Mouse (Mus musculus) spleen, adult 2 months (tissue): ENCODE measurements around the gene Hist1h2bm. TPM values are rescaled to one million over a fixed set of nuclear protein-coding genes. Genes with fewer than 3 reads are reported as not detected.
A peak's percentile ranks its signal among the peaks of the same experiment; 100 is the strongest.
"Not testable (repeated sequence)": the region's sequence is repeated elsewhere in the genome, so short reads cannot be mapped to it uniquely, and the experiment has no call there.

Source experiments
- DNase-seq, 2 experiments: peaks; one replicate each; pipeline versions ENCODE4 v3.0.0 to v3.0.0-alpha.2; 2012 to 2021; ENCODE audit warnings: low spot score in 2 of 2, low read depth in 1 of 2
- H3K27ac ChIP-seq: fragments of 200-500 bp; 2 replicates; pipeline ENCODE4 v1.5.1; 2012; ENCODE audit warnings: low read length, inconsistent platforms; ENCODE audit not compliant: insufficient read depth
- H3K27me3 ChIP-seq: fragments of 200-500 bp; 2 replicates; pipeline ENCODE4 v1.6.1; 2012; ENCODE audit warnings: mild to moderate bottlenecking, moderate library complexity, low read length, inconsistent platforms; ENCODE audit not compliant: control insufficient read depth, insufficient read depth
- H3K36me3 ChIP-seq: fragments of 200-500 bp; 2 replicates; pipeline ENCODE4 v1.6.1; 2012; ENCODE audit warnings: mild to moderate bottlenecking, low read length, inconsistent platforms; ENCODE audit not compliant: control insufficient read depth, insufficient read depth
- H3K4me1 ChIP-seq: fragments of 200-500 bp; 2 replicates; pipeline ENCODE4 v1.6.1; 2011; ENCODE audit warnings: inconsistent platforms; ENCODE audit not compliant: control insufficient read depth, insufficient read depth, insufficient read length
- H3K4me3 ChIP-seq: fragments of 200-500 bp; 2 replicates; pipeline ENCODE4 v1.5.1; 2011; ENCODE audit warnings: mild to moderate bottlenecking, inconsistent platforms; ENCODE audit not compliant: insufficient read depth, insufficient read length; ENCODE audit errors: extremely low read depth
- CTCF ChIP-seq: fragments of 200-500 bp; IDR thresholded peaks from 2 replicates; pipeline ENCODE4 v1.5.1; 2011; ENCODE audit warnings: mild to moderate bottlenecking, inconsistent platforms; ENCODE audit not compliant: insufficient read depth, insufficient read length, insufficient replicate concordance; ENCODE audit errors: extremely low read depth
- POLR2A ChIP-seq: fragments of 200-500 bp; IDR thresholded peaks from 2 replicates; pipeline ENCODE4 v1.6.1; 2011; ENCODE audit warnings: low read depth, low read length, inconsistent platforms
- WGBS: fragments of 180-500 bp; shearing (Covaris S2); methylation state at CpG from one replicate; pipeline ENCODE4 v1.1.7; 2018; 5-methylcytosine and 5-hydroxymethylcytosine counted together
- polyA plus RNA-seq: library from polyadenylated mRNA; depleted of rRNA; stranded (reverse); fragments of >200 nt; gene quantifications from 2 replicates; pipeline ENCODE4 v1.2.3, GENCODE M21; 2012

The Hist1h2bm gene
- polyA plus RNA-seq, 1 experiment: 12.9 TPM

DNA sequence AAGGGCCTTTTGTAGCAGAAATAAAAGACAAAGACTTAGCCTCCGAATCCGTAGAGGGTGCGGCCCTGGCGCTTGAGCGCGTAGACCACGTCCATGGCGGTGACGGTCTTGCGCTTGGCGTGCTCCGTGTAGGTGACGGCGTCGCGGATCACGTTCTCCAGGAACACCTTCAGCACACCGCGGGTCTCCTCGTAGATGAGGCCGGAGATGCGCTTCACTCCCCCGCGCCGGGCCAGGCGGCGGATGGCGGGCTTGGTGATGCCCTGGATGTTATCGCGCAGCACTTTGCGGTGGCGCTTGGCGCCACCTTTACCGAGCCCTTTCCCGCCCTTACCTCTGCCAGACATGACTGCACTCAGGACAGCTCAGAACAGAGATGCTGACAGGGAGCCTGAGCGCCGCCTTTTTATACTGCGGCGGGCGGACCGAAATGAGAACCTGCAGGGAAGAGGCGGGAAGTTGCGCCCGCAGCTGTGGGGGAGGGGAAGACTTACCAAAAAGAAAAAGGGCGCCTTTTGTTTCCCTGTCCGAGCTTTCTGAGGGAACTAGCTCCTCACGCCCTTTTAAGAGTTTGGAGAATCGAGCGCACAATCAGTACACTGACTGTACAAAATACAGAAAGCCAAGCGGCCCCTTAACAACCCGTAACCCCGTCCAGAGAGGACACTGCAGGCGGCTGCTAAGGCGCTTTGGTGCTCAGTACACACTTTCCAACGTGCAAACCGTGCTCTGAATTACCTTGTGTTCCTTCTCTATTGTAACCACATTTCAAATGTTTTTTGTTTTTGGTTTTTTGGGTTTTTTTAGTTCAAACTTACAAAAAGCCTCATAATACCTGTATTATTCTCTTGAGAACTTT lies 28.5 kb downstream of the Hist1h2bm start, which contains the start of gene Hist1h4k:
Gene Hist1h4k (minus strand): TSS at position 347 of the 859 bp plus-strand sequence.
- H3K4me1 ChIP-seq, H3K36me3 ChIP-seq, H3K27me3 ChIP-seq: not testable (repeated sequence)
- Histone ChIP-seq H3K27ac (peak within 1 kb of the TSS; percentile 57), H3K4me3 (peak within 1 kb of the TSS; percentile 60)
- peak in 1 of 2 experiments; percentile 86 for DNase-seq
- WGBS: under 1% methylated on average over 54 of the region's 56 CpGs
- TF ChIP-seq POLR2A: peak; percentile 52

GRCm38 (mm10) chr13:21751417-21751816 lies 29.6 kb downstream of the Hist1h2bm start:
- no peak overlapping the region for H3K27ac ChIP-seq
- TF ChIP-seq CTCF (no peak), POLR2A (no peak)
- no peak for DNase-seq
- peaks cover 9% of the 10 kb centered on the region for H3K4me1 ChIP-seq
- H3K4me3 ChIP-seq: no peak overlapping the region; the same call in 1 of the 2 replicates
- H3K36me3 ChIP-seq: no peaks in the 10 kb centered on the region
- H3K27me3 ChIP-seq: no peaks in the 10 kb centered on the region

- no peak for DNase-seq
- Histone ChIP-seq H3K36me3 (no peaks in the 10 kb centered on the region), H3K4me1 (peaks cover 9% of the 10 kb centered on the region), H3K27ac (no peak overlapping the region; the same call in 1 of the 2 replicates), H3K4me3 (no peak overlapping the region), H3K27me3 (no peaks in the 10 kb centered on the region)
- TF ChIP-seq CTCF (no peak), POLR2A (no peak)
- 82% methylated on average over 3 of the region's 3 CpGs for WGBS
Observed at GRCm38 (mm10) chr13:21751827-21752226, 30.0 kb downstream of the Hist1h2bm start.

DNA sequence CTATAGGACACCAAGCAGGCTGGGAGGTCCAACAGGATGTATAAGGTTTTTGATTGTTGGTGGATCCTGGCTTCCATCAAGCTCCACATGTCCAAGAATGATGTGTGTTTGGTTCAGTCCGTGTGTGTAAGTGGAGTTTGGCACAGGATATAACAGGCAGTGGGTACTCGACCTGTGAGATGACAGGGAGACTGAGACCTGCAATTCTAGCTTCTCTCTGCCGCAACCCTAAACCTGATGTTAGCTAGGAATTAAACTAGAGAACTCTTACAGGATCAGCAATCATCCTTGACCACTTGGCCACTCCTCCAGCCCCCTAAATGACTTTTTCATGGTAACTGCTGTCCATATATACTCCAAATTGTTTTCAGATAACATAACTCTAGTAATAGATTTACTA lies 30.5 kb downstream of the Hist1h2bm start:
- 0 out of 2 replicates have a peak overlapping the region, but pooled peaks have one; percentile 10 for H3K27ac ChIP-seq
- no peak for DNase-seq
- peaks cover 9% of the 10 kb centered on the region for H3K4me1 ChIP-seq
- no peaks in the 10 kb centered on the region for H3K27me3 ChIP-seq
- WGBS: 63% methylated on average over 3 of the region's 3 CpGs
- H3K36me3 ChIP-seq: no peaks in the 10 kb centered on the region
- no peak overlapping the region for H3K4me3 ChIP-seq
- TF ChIP-seq CTCF (no peak), POLR2A (no peak)

GRCm38 (mm10) chr13:21753051-21753523 lies 31.2 kb downstream of the Hist1h2bm start:
- Histone ChIP-seq H3K27me3 (no peaks in the 10 kb centered on the region), H3K4me3 (peak overlapping the region; percentile 54; the same call in 1 of the 2 replicates), H3K36me3 (no peaks in the 10 kb centered on the region), H3K27ac (peak overlapping the region; percentile 92), H3K4me1 (peaks cover 9% of the 10 kb centered on the region)
- DNase-seq: no peak
- WGBS: 4% methylated on average over 10 of the region's 10 CpGs
- no peak for TF ChIP-seq POLR2A
- TF ChIP-seq CTCF: no peak

GRCm38 (mm10) chr13:21753524-21754285 lies 31.9 kb downstream of the Hist1h2bm start, which contains the start of the genes Hist1h2ak and Hist1h2bn:
TSS of gene Hist1h2ak (minus strand) at chr13:21753827.
TSS of gene Hist1h2bn (plus strand) at chr13:21754123.
- TF ChIP-seq POLR2A: peak; percentile 50; the same call in 1 of the 2 replicates
- H3K27ac ChIP-seq: peak within 1 kb of the TSS; percentile 92
- H3K36me3 ChIP-seq, H3K4me1 ChIP-seq, H3K27me3 ChIP-seq: not testable (repeated sequence)
- H3K4me3 ChIP-seq: peak within 1 kb of the TSS; percentile 59
- peak; percentile 60 to 90 for DNase-seq
- under 1% methylated on average over 48 of the region's 50 CpGs for WGBS

- peak overlapping the region; percentile 91 for H3K27ac ChIP-seq
- peak overlapping the region; percentile 40 for H3K4me3 ChIP-seq
- whole genome bisulfite sequencing: under 1% methylated on average over 20 of the region's 26 CpGs
- not testable (repeated sequence) for H3K4me1 ChIP-seq, H3K27me3 ChIP-seq, H3K36me3 ChIP-seq
- DNase-seq: peak in 1 of 2 experiments; percentile 38
Observed at GRCm38 (mm10) chr13:21754294-21755001, 32.6 kb downstream of the Hist1h2bm start.
